Mouse (Mus musculus) erythroblast, embryonic 14.5 days (primary cell): ENCODE results near the gene Col7a1.

Source experiments
- GATA1 ChIP-seq: IDR thresholded peaks from 2 replicates; pipeline ENCODE4 v1.6.1; 2012; ENCODE audit warnings: low read length, inconsistent platforms, mixed read lengths
- TAL1 ChIP-seq: IDR thresholded peaks from 3 replicates; pipeline ENCODE4 v1.6.1; 2012; ENCODE audit warnings: low read length, inconsistent platforms, mixed read lengths

DNA sequence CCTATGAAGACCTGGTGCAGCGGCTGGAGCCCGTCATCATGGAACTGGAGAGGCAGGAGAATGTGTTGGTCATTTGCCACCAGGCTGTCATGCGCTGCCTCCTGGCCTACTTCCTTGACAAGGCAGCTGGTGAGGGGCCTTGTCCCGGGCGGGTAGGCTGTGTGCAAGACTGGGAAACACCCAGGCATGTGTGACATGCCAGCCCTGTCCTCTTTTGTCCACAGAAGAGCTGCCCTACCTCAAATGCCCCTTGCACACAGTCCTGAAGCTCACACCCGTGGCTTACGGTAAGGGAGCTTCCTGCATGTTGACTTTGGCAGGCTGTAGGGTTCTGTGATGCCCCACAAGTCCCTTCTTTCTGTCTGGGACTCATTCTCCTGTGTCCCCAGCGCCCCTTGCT lies 74.1 kb downstream of the Col7a1 start:
- TF ChIP-seq GATA1 (no peak), TAL1 (no peak)
